ENCODE assay signal across 13 mouse cellular contexts in the genomic region with DNA sequence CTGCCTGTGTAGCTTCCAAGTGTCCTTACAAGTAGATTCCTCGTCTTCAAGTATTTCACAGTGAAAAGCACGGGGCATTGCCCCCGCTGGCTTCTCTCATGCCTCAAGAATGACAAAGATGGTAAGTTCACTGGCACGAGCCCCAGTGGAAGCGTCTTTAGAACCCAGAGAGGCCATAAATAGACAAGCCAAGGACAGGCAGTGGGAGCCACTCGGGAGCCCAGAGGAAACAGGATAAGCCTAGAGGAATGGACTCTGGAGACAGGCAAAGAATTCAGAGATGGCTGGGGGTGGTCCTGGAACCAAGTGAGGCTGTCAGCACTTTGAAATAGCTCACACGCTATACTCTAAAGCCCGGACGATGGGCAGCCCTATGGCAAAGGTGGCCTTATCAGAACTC. TPM values are rescaled to one million over a fixed set of nuclear protein-coding genes. Genes with fewer than 3 reads are reported as not detected.
DNase-seq lines count a peak whose midpoint lies in the region; ATAC-seq and TF ChIP-seq lines count a peak whose summit lies in the region.
"Had no signal": no experiment of that assay in that cellular context is flagged by ENCODE, and none has a peak within 500 bp of the region (broad histone marks: within the 10 kb centered on the region; RNA-seq: fewer than 3 reads in every experiment).

No protein-coding gene starts in this region.

- ATAC-seq in heart, embryonic 11.5 days (replicated peaks; ENCODE audit: insufficient number of reproducible peaks, low FRiP score, low TSS enrichment), result peak; percentile 73
- ATAC-seq: activated CD4-positive, CD25-positive, alpha-beta regulatory T cell, adult 4 months; forebrain, postnatal 0 days had no signal

- H3K4me3 ChIP-seq in heart, embryonic 11.5 days (ENCODE audit: low read depth, low read length), result no peak overlapping the region
- no peak overlapping the region for H3K4me3 ChIP-seq in small intestine, adult 2 months (ENCODE audit: low read depth, low read length)
- H3K4me3 ChIP-seq: embryonic facial prominence, embryonic 13.5 days had no signal

- H3K27me3 ChIP-seq in heart, embryonic 11.5 days (ENCODE audit: control insufficient read depth, insufficient read depth, low read length), result no peaks in the 10 kb centered on the region
- no peaks in the 10 kb centered on the region for H3K27me3 ChIP-seq in small intestine, adult 2 months (ENCODE audit: control insufficient read depth, insufficient read depth, low read length)
- H3K27me3 ChIP-seq: embryonic facial prominence, embryonic 13.5 days had no signal

- H3K9ac ChIP-seq in heart, embryonic 11.5 days (ENCODE audit: low read depth, low read length), result no peak overlapping the region
- H3K9ac ChIP-seq: embryonic facial prominence, embryonic 13.5 days; forebrain, postnatal 0 days had no signal

- no peak for TF ChIP-seq CTCF in small intestine, adult 2 months (IDR thresholded peaks at IDR 0.05; ENCODE audit: extremely low read depth, insufficient read length, insufficient replicate concordance, low read depth, low read length)

- H3K4me2 ChIP-seq in heart, embryonic 11.5 days, result peak overlapping the region; percentile 33
- H3K4me2 ChIP-seq: embryonic facial prominence, embryonic 13.5 days had no signal

- H3K4me1 ChIP-seq in heart, embryonic 11.5 days (ENCODE audit: control insufficient read depth, insufficient read depth, low read length), result peaks cover 41% of the 10 kb centered on the region
- H3K4me1 ChIP-seq in small intestine, adult 2 months (ENCODE audit: control insufficient read depth, insufficient read depth, insufficient read length, low read length), result peaks cover 16% of the 10 kb centered on the region

- H3K27ac ChIP-seq in heart, embryonic 11.5 days (ENCODE audit: low read depth, low read length), result peak overlapping the region; percentile 91
- H3K27ac ChIP-seq in small intestine, adult 2 months (ENCODE audit: insufficient read depth, low read depth, low read length), result peak overlapping the region; percentile 64
- H3K27ac ChIP-seq: embryonic facial prominence, embryonic 13.5 days had no signal

- no peak for TF ChIP-seq POLR2A in small intestine, adult 2 months (IDR thresholded peaks at IDR 0.05; ENCODE audit: low read depth, low read length)

- DNase-seq in lung, postnatal 10 days, result peak; percentile 23
- no peak for DNase-seq in lung, postnatal 36 days
- DNase-seq in gastrocnemius, adult 8-10 months (ENCODE audit: low spot score in 2 of 2), result peak; percentile 17 to 33
- no peak for DNase-seq in embryo, embryonic 10.5 days (ENCODE audit: low spot score)
- DNase-seq in kidney, adult 8-10 months, result no peak
- DNase-seq: cerebellum, adult 2 months; forebrain, postnatal 0 days; lung, adult 2 months; right cerebral cortex, adult 18-20 months had no signal

- H3K9me3 ChIP-seq in heart, embryonic 11.5 days (replicated peaks; ENCODE audit: control insufficient read depth, low read length), result no peaks in the 10 kb centered on the region
- H3K9me3 ChIP-seq: embryonic facial prominence, embryonic 13.5 days had no signal

- H3K36me3 ChIP-seq in heart, embryonic 11.5 days (ENCODE audit: control insufficient read depth, insufficient read depth, low read length), result no peaks in the 10 kb centered on the region
- H3K36me3 ChIP-seq in small intestine, adult 2 months (ENCODE audit: control insufficient read depth, insufficient read depth, low read length), result no peaks in the 10 kb centered on the region
- H3K36me3 ChIP-seq: embryonic facial prominence, embryonic 13.5 days had no signal

- WGBS in heart, embryonic 11.5 days (ENCODE audit: insufficient replicate concordance), result 31% methylated on average over 9 of the region's 9 CpGs
- WGBS in small intestine, adult 2 months, result 83% methylated on average over 9 of the region's 9 CpGs

RNA-seq across cellular contexts. Expression of a gene that starts 45.8 kb away (rescaled TPM):
- 100 to 1,000 TPM; 169 to 173 (median 171) TPM for total RNA-seq in gastrocnemius, adult 8-10 months (2022)
- 90.6 and 93.6 TPM in 2 replicates for polyA plus RNA-seq in heart, embryonic 11.5 days (2014; fragmentation: Nextera tagmentation; extraction: Ambion mirVana)
- polyA plus RNA-seq in small intestine, adult 2 months (2012; rRNA removed), result 8.8 and 13.2 TPM in 2 replicates

Comparison
In these comparisons a context has a peak if more than half of its experiments do, and no peak if none do; other contexts are left out.
1. DNase-seq: peak in lung, postnatal 10 days (single experiment) and gastrocnemius, adult 8-10 months (2 of 2); none in lung, postnatal 36 days (single experiment), embryo, embryonic 10.5 days (single experiment) and kidney, adult 8-10 months (0 of 2).